Mouse (Mus musculus) stomach, postnatal 0 days (tissue): ENCODE results near the gene Trmt5. TPM values are rescaled to one million over a fixed set of nuclear protein-coding genes. Genes with fewer than 3 reads are reported as not detected.
A peak's percentile ranks its signal among the peaks of the same experiment; 100 is the strongest.

ENCODE experiments used
- ATAC-seq: fragments of 200-750 bp; cut with Nextera tagmentation; 2 replicates; pipeline ENCODE4 v1.8.0; 2017; ENCODE audit not compliant: low FRiP score, low TSS enrichment
- DNase-seq: peaks from one replicate; pipeline ENCODE4 v3.0.0-alpha.2; 2016; ENCODE audit warnings: low spot score
- H3K27ac ChIP-seq: fragments of 300-500 bp; sonication (generic); replicated peaks from 2 replicates; pipeline ENCODE4 v1.5.1; 2014; ENCODE audit warnings: mild to moderate bottlenecking, control low read depth
- H3K27me3 ChIP-seq: fragments of 300-500 bp; sonication (generic); 2 replicates; pipeline ENCODE4 v1.6.1; 2014; ENCODE audit warnings: low read length; ENCODE audit not compliant: control insufficient read depth, insufficient read depth
- H3K36me3 ChIP-seq: fragments of 300-500 bp; sonication (generic); 2 replicates; pipeline ENCODE4 v1.6.1; 2014; ENCODE audit warnings: low read length, mixed read lengths; ENCODE audit not compliant: control insufficient read depth, insufficient read depth
- H3K4me1 ChIP-seq: fragments of 300-500 bp; sonication (generic); replicated peaks from 2 replicates; pipeline ENCODE4 v1.6.1; 2014; ENCODE audit warnings: antibody characterized with exemption; ENCODE audit not compliant: control insufficient read depth, insufficient read depth
- H3K4me2 ChIP-seq: fragments of 300-500 bp; sonication (generic); replicated peaks from 2 replicates; pipeline ENCODE4 v1.6.1; 2014; ENCODE audit warnings: low read depth, mild to moderate bottlenecking, control low read depth, moderate library complexity
- H3K4me3 ChIP-seq: fragments of 300-500 bp; sonication (generic); 2 replicates; pipeline ENCODE4 v1.5.1; 2014; ENCODE audit warnings: low read depth, low read length, control low read depth
- H3K9ac ChIP-seq: fragments of 300-500 bp; sonication (generic); 2 replicates; pipeline ENCODE4 v1.6.1; 2014; ENCODE audit warnings: mild to moderate bottlenecking, low read length, control low read depth, mixed read lengths
- H3K9me3 ChIP-seq: fragments of 300-500 bp; sonication (generic); 2 replicates; pipeline ENCODE4 v1.6.1; 2016; ENCODE audit warnings: low read length; ENCODE audit not compliant: control insufficient read depth
- CTCF ChIP-seq: IDR thresholded peaks from 2 replicates; pipeline ENCODE4 v1.5.1; 2016; ENCODE audit warnings: antibody characterized with exemption, low read depth, mild to moderate bottlenecking, moderate library complexity
- EP300 ChIP-seq: optimal IDR thresholded peaks from 2 replicates; pipeline ENCODE3; 2016; ENCODE audit warnings: antibody characterized with exemption
- WGBS: fragments of 180-500 bp; shearing (Covaris S2); extraction: QIAGEN DNeasy Blood & Tissue Kit; methylation state at CpG from one replicate; pipeline ENCODE4 v1.1.7; 2014; 5-methylcytosine and 5-hydroxymethylcytosine counted together
- polyA plus RNA-seq: library from polyadenylated mRNA; unstranded; fragments of >200 nt; fragmentation: Nextera tagmentation; extraction: Ambion mirVana; gene quantifications from 2 replicates; pipeline ENCODE4 v1.2.1, GENCODE M21; 2015

Gene Trmt5
- polyA plus RNA-seq, 1 experiment from 2014 or later, result 7.3 TPM

DNA sequence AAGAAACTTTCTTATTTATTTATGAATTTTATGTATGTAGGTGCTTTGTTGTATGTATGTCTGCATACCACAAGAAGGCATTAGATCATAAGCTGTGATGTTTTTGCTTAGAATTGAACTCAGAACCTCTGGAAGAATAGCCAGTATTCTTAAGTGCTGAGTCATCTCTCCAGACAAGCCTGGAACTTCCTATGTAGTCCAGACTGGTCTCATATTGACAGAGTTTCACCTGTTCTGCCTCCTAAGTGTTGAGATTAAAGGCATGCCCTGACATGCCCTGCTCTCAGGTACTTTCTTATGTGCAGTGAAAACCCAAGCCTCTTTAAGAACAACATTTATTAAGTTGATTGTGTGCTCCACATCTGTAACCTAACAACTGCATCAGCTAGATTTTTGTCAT is 8.4 kb upstream of the Trmt5 start:
- Histone ChIP-seq H3K4me2 (no peak overlapping the region), H3K4me3 (no peak overlapping the region), H3K36me3 (no peaks in the 10 kb centered on the region), H3K4me1 (no peaks in the 10 kb centered on the region), H3K9ac (no peak overlapping the region), H3K27ac (no peak overlapping the region), H3K9me3 (no peaks in the 10 kb centered on the region), H3K27me3 (no peaks in the 10 kb centered on the region)
- DNase-seq (no peak), ATAC-seq (no peak)
- TF ChIP-seq EP300, result no peak

DNA sequence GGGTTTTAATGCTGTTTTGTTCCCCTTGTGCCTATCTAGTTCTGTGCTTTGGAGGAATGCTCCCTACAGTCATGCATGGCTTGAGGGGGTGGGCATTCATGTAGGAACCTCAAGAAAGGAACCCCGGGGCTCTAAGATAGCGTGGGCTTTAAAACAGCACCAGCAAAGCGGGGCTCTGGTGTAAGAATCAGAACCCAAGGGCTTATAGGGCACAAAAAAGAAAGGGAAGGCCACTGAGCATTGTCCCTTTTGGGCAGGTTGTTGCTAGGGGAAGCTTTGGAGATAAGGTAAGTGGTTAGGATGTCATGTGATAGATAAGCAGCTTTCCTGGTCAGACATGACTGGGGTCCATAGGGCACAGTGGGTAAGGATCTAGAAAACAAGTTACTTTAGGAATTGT is 2.1 kb upstream of the Trmt5 start:
- no peaks in the 10 kb centered on the region for H3K9me3 ChIP-seq
- no peak overlapping the region for H3K27ac ChIP-seq
- WGBS, result 92% methylated on average over 3 of the region's 3 CpGs
- no peaks in the 10 kb centered on the region for H3K27me3 ChIP-seq
- 0 out of 2 replicates have a peak, but pooled peaks cover 2% of the 10 kb centered on the region for H3K4me1 ChIP-seq
- ATAC-seq (no peak), DNase-seq (no peak)
- no peak for TF ChIP-seq EP300
- TF ChIP-seq CTCF, result no peak
- H3K9ac ChIP-seq, result no peak overlapping the region
- H3K4me2 ChIP-seq, result no peak overlapping the region
- H3K4me3 ChIP-seq, result no peak overlapping the region
- H3K36me3 ChIP-seq, result no peaks in the 10 kb centered on the region

DNA sequence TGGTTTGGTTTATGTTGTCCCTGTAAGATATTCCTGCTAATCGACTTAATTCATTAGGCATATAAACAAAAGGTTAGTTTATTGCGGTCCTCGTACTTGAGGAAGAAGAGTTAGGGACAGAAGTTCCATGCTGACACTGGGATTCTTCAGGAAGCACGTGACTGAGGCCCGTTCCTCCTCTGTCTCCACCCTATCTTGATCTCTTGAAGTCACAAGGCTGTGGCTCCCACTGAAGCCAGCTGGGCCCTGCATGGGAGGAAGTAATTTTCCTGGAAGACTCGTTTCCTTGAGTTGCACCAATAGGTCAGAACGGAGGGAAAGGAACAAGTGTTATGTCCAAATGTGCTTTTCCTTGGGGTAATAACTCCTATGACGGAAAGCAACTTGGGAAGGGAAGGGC is 1.1 kb upstream of the Trmt5 start:
- H3K9ac ChIP-seq, result no peak overlapping the region

DNA sequence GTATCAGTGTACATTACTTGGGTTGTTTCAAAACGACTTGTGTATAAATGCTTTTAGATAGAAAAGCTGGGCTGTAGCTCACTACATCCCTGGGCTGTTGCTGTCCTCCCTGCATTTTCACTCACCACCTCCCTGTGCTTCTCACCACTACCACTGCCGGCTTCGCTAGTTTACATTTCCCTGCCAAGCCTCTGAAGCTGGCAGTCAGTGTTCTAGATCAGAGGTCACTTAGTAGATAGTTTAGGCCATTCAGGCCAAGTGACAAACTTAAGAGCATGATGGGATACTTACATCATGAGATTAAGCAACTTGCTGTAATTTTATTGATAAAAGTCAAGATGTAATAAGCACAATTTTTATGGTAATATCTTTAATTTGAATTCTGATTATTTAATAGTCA is 11.6 kb downstream of the Trmt5 start:
- H3K9me3 ChIP-seq, result no peaks in the 10 kb centered on the region
- no peak overlapping the region for H3K4me2 ChIP-seq
- TF ChIP-seq EP300, result no peak
- TF ChIP-seq CTCF, result no peak
- DNase-seq (no peak), ATAC-seq (no peak)
- H3K4me3 ChIP-seq, result no peak overlapping the region
- WGBS, result 85% methylated on average over 3 of the region's 3 CpGs
- H3K9ac ChIP-seq, result no peak overlapping the region
- H3K4me1 ChIP-seq, result no peaks in the 10 kb centered on the region
- H3K36me3 ChIP-seq, result peaks cover 5% of the 10 kb centered on the region; the same call in 1 of the 2 replicates
- H3K27me3 ChIP-seq, result no peaks in the 10 kb centered on the region
- no peak overlapping the region for H3K27ac ChIP-seq

More for the DNA sequence above, 1.1 kb upstream of the Trmt5 start:
- H3K4me1 ChIP-seq, result 0 out of 2 replicates have a peak, but pooled peaks cover 2% of the 10 kb centered on the region
- no peaks in the 10 kb centered on the region for H3K27me3 ChIP-seq
- H3K9me3 ChIP-seq, result no peaks in the 10 kb centered on the region
- no peaks in the 10 kb centered on the region for H3K36me3 ChIP-seq
- DNase-seq (no peak), ATAC-seq (no peak)
- WGBS, result 55% methylated on average over 8 of the region's 8 CpGs
- H3K4me3 ChIP-seq, result peak overlapping the region; percentile 84
- no peak for TF ChIP-seq CTCF
- TF ChIP-seq EP300, result no peak
- 0 out of 2 replicates have a peak overlapping the region, but pooled peaks have one; percentile 81 for H3K27ac ChIP-seq
- peak overlapping the region; percentile 88 for H3K4me2 ChIP-seq

DNA sequence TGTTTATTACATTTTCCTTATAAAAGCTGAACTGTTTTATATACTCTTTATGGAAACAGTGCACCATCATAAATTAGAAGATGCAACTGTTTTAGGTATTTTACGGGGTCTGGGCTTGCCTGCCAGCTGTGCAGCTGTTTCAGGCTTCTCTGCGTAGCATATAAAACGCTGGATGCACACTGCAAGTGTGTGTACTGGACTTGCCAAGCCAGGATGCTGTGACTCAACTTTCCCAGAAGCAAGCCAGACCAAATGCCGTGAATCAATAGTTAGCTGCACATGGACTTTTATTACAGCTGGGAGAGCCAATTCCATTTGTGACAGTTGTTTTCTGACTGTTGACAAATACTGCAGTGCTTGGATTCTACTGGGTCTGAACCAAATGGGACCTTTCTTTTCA is 16.6 kb downstream of the Trmt5 start:
- Histone ChIP-seq H3K9me3 (no peaks in the 10 kb centered on the region), H3K9ac (no peak overlapping the region), H3K4me3 (no peak overlapping the region), H3K27me3 (no peaks in the 10 kb centered on the region), H3K27ac (no peak overlapping the region), H3K4me2 (no peak overlapping the region), H3K36me3 (no peaks in the 10 kb centered on the region), H3K4me1 (no peaks in the 10 kb centered on the region)
- TF ChIP-seq EP300, result no peak
- no peak for TF ChIP-seq CTCF
- DNase-seq (no peak), ATAC-seq (no peak)
- WGBS, result 62% methylated on average over 4 of the region's 4 CpGs

DNA sequence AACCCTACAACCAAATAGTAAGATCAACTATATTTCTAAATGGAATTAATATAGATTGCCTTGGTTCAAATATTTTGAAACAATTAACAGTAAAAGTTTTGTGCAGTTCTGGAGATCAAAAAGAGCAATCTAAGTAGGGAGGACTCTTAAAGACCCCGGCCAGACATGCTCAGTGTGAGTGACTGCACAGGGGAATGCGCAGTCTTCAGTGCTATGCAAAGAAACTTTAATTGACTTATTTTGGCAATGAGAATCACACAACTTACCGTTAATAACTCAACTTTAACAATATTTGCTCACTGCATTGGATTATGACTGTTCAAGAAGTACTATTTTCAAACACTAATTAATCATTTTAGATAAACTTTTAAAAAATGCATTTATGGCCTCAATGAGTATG is 17.0 kb downstream of the Trmt5 start:
- DNase-seq (no peak), ATAC-seq (no peak)
- TF ChIP-seq CTCF, result no peak
- TF ChIP-seq EP300, result no peak
- Histone ChIP-seq H3K27ac (no peak overlapping the region), H3K4me2 (no peak overlapping the region), H3K9ac (no peak overlapping the region), H3K4me3 (no peak overlapping the region), H3K27me3 (no peaks in the 10 kb centered on the region), H3K4me1 (no peaks in the 10 kb centered on the region), H3K9me3 (no peaks in the 10 kb centered on the region), H3K36me3 (no peaks in the 10 kb centered on the region)
- 60% methylated on average over 3 of the region's 3 CpGs for WGBS
